Mouse (Mus musculus): Measurements from ENCODE around the gene Rpl9-ps6. TPM values are rescaled to one million over a fixed set of nuclear protein-coding genes. Genes with fewer than 3 reads are reported as not detected.
"Not testable (repeated sequence)": the region's sequence is repeated elsewhere in the genome, so short reads cannot be mapped to it uniquely, and the experiment has no call there.

Gene Rpl9-ps6
- polyA plus RNA-seq, 1 experiment from 2014 or later, result 75.0 TPM

GRCm38 (mm10) chr19:32493471-32493870, 27.1 kb upstream of the Rpl9-ps6 start:
- H3K4me3 ChIP-seq, result no peak overlapping the region
- no peaks in the 10 kb centered on the region for H3K9me3 ChIP-seq (replicated peaks)
- peaks cover 44% of the 10 kb centered on the region for H3K4me1 ChIP-seq
- no peak overlapping the region for H3K27ac ChIP-seq
- no peak for ATAC-seq
- H3K36me3 ChIP-seq, result peaks cover 79% of the 10 kb centered on the region
- 86% methylated on average over 8 of the region's 8 CpGs for WGBS (ENCODE audit: insufficient replicate concordance)
- no peak overlapping the region for H3K4me2 ChIP-seq
- H3K9ac ChIP-seq, result no peak overlapping the region
- H3K27me3 ChIP-seq (replicated peaks), result no peaks in the 10 kb centered on the region

DNA sequence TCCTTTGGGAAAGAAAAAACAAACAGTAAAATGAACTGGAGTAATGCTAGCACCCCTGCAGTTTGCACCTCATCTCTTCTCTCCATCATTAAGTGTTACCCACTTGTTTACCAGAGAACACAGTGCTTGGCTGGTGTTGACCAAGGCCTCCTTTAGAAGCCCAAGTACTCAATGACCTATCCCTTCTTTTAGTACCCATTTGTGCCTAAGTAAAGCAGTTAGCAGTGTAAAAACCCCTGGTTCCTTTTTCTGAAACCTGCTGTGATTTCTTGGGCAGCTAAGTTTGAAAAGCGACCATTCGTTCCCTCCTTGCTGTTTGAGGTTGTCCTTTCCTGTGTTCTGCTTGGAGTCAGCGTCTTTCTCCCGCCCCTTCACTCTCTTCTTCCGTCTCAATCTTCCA, 26.6 kb upstream of the Rpl9-ps6 start:
- peaks cover 44% of the 10 kb centered on the region for H3K4me1 ChIP-seq
- no peak overlapping the region for H3K9ac ChIP-seq
- H3K4me2 ChIP-seq, result no peak overlapping the region
- no peaks in the 10 kb centered on the region for H3K27me3 ChIP-seq (replicated peaks)
- no peak overlapping the region for H3K4me3 ChIP-seq
- 83% methylated on average over 5 of the region's 5 CpGs for WGBS (ENCODE audit: insufficient replicate concordance)
- H3K36me3 ChIP-seq, result peaks cover 76% of the 10 kb centered on the region
- no peak for ATAC-seq
- no peaks in the 10 kb centered on the region for H3K9me3 ChIP-seq (replicated peaks)
- no peak overlapping the region for H3K27ac ChIP-seq

DNA sequence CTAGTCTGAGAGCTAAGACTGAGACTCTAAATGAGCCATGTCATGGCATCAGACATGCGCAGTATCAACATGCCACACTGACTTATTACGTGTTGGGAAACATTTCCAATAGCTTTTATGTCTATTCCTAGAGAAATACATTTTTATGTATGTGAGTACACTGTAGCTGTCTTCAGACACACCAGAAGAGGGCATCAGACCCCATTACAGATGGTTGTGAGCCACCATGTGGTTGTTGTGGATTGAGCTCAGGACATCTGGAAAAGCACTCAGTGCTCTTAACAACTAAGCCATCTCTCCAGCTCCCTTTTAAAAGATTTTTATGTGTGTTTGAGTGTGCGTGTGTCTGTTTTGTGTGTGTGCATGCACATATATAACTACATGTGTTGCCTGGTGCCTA, 26.0 kb upstream of the Rpl9-ps6 start:
- Histone ChIP-seq H3K27me3 (replicated peaks) (no peaks in the 10 kb centered on the region), H3K9me3 (replicated peaks) (no peaks in the 10 kb centered on the region), H3K9ac (no peak overlapping the region), H3K4me3 (no peak overlapping the region), H3K4me1 (peaks cover 46% of the 10 kb centered on the region), H3K27ac (no peak overlapping the region), H3K36me3 (peaks cover 70% of the 10 kb centered on the region), H3K4me2 (no peak overlapping the region)
- ATAC-seq, result no peak
- WGBS (ENCODE audit: insufficient replicate concordance), result 92% methylated on average over 3 of the region's 3 CpGs

DNA sequence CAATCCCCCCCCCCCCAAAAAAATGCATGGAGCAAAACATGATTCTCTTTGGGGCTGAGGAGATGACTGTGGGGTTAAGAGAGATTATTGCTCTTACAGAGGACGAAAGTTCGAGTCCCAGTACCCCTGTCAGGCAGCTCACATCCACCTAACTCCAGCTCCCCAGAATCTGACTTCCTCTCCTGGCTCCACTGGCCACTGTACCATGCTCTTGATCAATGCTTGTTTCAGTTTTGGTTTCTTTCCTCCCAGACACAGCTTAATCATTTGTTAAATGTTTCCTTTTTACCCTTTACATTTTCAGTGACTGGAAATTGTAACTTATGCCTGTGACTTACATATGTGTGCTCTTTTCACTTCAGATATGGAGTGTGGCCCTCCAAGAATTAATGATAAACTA, 24.6 kb upstream of the Rpl9-ps6 start:
- ATAC-seq, result no peak
- H3K4me2 ChIP-seq, result peak overlapping the region; percentile 24
- H3K4me1 ChIP-seq, result peaks cover 46% of the 10 kb centered on the region
- no peaks in the 10 kb centered on the region for H3K27me3 ChIP-seq (replicated peaks)
- H3K36me3 ChIP-seq, result peaks cover 56% of the 10 kb centered on the region
- H3K9ac ChIP-seq, result no peak overlapping the region
- no peak overlapping the region for H3K4me3 ChIP-seq
- H3K9me3 ChIP-seq (replicated peaks), result no peaks in the 10 kb centered on the region
- 85% methylated on average over 2 of the region's 2 CpGs for WGBS (ENCODE audit: insufficient replicate concordance)
- H3K27ac ChIP-seq, result peak overlapping the region; percentile 1; the same call in 1 of the 2 replicates

DNA sequence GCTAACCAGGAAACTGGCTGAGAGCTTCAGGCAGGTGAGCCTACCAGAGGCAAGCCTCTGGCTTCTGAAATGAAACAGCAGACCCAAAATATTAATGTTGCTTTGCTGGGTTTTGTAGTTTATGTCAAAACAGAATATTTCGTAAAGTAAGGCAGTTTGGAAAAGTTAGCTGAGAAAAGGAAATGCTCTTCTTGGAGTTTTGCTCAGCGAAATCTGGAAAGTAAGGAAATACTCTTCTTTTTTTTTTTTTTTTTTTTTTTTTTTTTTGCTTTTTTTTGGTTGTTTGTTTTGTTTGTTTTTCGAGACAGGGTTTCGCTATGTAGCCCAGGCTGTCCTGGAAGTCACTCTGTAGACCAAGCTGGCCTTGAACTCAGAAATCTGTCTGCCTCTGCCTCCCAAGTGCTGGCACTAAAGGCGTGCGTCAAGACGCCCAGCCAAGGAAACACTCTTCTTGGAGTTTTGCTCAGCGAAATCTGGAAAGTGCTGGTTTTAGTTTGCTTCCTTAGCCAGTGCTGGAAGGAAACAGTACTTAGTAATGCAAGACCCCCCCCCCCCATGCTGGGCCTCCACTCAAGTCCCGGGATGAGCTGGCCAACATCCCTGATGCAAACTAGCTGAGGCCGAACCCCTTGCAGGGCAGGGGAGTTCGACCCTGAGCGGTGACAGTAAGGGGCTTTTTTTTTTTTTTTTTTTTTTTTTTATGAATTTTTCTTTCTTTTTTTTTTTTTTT, 23.0 kb upstream of the Rpl9-ps6 start:
- Histone ChIP-seq H3K4me1 (peaks cover 47% of the 10 kb centered on the region), H3K4me3 (peak overlapping the region; percentile 18; the same call in 1 of the 2 replicates), H3K9me3 (replicated peaks) (no peaks in the 10 kb centered on the region), H3K9ac (peak overlapping the region; percentile 44; the same call in 1 of the 2 replicates), H3K27ac (0 out of 2 replicates have a peak overlapping the region, but pooled peaks have one; percentile 51), H3K27me3 (replicated peaks) (no peaks in the 10 kb centered on the region), H3K4me2 (peak overlapping the region; percentile 82), H3K36me3 (peaks cover 40% of the 10 kb centered on the region)
- 85% methylated on average over 12 of the region's 12 CpGs for WGBS (ENCODE audit: insufficient replicate concordance)
- no peak for ATAC-seq

DNA sequence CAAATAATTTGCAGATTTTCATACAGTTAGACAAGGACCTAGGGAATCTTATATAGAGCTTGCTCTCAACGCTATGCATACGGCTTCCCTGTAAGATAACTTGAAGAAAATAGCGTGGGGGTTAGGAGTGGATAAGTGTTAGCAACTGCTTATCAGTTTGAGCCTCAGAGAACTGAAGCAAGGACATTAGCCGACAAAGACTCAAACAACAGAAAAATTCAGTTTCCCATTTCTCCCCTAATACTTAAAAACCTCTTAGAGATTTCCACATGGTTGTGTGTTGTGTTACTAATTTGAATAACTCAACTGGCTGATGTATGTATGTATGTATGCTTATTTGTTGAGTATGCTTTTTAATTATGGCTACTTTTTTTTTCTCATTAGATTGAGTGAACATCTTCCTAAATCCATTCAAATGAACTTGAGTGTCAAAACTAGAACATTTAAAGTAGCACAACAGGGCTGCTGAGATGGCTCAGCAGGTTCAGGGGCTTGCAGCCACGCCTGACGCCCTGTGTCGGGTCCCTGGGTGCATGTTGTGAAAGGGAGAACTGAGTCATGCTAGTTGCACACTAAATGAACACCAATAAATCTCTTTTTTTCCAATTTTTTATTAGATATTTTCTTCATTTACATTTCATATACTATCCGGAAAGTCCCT, 21.3 kb upstream of the Rpl9-ps6 start:
- WGBS (ENCODE audit: insufficient replicate concordance), result 30% methylated on average over 8 of the region's 8 CpGs
- peak overlapping the region; percentile 95 for H3K9ac ChIP-seq
- H3K27me3 ChIP-seq (replicated peaks), result no peaks in the 10 kb centered on the region
- H3K4me1 ChIP-seq, result peaks cover 54% of the 10 kb centered on the region
- peak overlapping the region; percentile 82 for H3K4me2 ChIP-seq
- no peaks in the 10 kb centered on the region for H3K9me3 ChIP-seq (replicated peaks)
- H3K4me3 ChIP-seq, result peak overlapping the region; percentile 87
- peak overlapping the region; percentile 95 for H3K27ac ChIP-seq
- peak; percentile 42; the same call in 1 of the 2 replicates for ATAC-seq
- H3K36me3 ChIP-seq, result peaks cover 24% of the 10 kb centered on the region

DNA sequence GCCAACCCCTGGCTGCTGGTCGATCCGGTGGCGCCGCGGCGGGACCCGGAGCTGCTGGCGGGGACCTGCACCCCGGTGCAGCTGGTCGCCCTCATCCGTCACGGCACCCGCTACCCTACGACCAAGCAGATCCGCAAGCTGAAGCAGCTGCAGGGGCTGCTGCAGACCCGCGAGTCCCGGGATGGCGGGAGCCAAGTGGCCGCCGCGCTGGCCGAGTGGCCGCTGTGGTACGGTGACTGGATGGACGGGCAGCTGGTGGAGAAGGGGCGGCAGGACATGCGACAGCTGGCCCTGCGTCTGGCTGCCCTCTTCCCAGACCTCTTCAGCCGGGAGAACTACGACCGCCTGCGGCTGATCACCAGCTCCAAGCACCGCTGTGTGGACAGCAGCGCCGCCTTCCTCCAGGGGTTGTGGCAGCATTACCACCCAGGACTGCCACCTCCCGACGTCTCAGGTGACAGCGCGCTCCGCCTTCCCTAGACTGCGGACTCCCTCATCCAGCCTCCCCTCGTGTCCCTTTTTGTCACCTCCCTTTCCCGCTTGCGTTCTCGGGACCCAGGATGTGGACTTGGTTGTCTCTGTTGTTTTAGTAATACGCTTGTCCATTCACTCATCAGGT, 19.8 kb upstream of the Rpl9-ps6 start:
- Histone ChIP-seq H3K4me1 (peaks cover 65% of the 10 kb centered on the region), H3K36me3 (peaks cover 11% of the 10 kb centered on the region), H3K27ac (peak overlapping the region; percentile 95), H3K4me2 (peak overlapping the region; percentile 82), H3K4me3 (peak overlapping the region; percentile 87), H3K9ac (peak overlapping the region; percentile 95)
- peak; percentile 89 for ATAC-seq
- not testable (repeated sequence) for H3K9me3 ChIP-seq (replicated peaks); H3K27me3 ChIP-seq (replicated peaks)
- WGBS (ENCODE audit: insufficient replicate concordance), result under 1% methylated on average over 47 of the region's 47 CpGs

DNA sequence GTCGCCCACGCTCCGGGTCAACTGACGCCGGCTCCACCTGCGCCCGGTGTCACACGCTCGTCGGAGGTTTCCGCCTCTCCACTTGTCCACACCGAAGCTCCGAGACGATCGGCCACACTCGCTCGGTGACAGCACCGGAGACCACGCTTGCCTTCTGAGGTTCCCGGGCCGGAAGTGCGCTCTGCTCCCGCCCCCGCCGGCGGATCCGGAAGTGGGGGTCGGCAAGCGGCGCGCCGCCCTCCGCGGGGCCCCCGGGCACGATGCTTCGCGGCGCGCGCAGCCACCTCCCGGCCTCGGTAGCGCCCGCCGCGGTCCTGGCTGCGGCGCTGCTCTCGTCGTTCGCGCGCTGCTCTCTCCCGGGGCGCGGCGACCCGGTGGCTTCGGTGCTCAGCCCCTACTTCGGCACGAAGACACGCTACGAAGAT, 19.3 kb upstream of the Rpl9-ps6 start, which contains the start of gene Minpp1:
Minpp1 (plus strand) TSS at position 89 of the 425 bp plus-strand sequence.
- Histone ChIP-seq H3K27me3 (replicated peaks) (no peaks in the 10 kb centered on the region), H3K9ac (peak within 1 kb of the TSS; percentile 95), H3K4me1 (peaks cover 65% of the 10 kb centered on the region), H3K36me3 (peaks cover 6% of the 10 kb centered on the region), H3K27ac (peak within 1 kb of the TSS; percentile 95), H3K4me2 (peak within 1 kb of the TSS; percentile 82), H3K9me3 (replicated peaks) (no peaks in the 10 kb centered on the region), H3K4me3 (peak within 1 kb of the TSS; percentile 87)
- peak; percentile 78 for ATAC-seq
- WGBS (ENCODE audit: insufficient replicate concordance), result under 1% methylated on average over 64 of the region's 64 CpGs

DNA sequence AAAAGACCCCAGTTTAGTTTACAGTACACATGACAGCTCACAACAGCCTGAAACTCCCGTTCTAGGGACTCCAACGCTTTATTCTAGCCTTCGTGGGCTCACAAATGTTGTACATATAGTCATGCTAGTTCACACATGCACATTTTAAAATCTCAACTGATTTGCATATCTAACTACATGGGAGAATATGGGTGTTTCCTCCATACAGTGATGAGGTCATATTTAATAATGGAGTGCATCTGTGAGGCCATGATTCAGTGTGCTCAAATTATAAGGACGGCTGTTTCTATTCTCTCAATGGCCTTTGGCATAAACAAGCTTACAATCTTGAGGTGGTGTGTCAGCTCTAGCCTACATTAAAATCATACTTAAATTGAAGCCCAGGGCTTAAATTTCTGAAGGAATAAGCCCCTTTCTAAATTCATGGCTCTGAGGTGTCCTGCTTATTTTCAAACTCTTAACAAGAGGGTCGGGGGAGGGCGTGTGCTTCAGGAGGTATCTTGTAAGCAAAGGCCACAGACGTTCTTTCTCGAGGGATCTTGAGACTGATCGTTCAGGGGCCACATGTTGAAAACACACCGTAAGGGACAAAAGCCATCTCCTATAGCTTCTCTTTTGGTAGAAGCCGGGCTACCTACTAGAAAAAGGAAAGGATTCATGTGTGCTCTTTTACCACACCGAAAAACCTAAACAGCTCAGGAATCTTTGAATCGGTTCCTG, 18.7 kb upstream of the Rpl9-ps6 start:
- Histone ChIP-seq H3K4me2 (peak overlapping the region; percentile 82), H3K9ac (peak overlapping the region; percentile 95), H3K27me3 (replicated peaks) (no peaks in the 10 kb centered on the region), H3K36me3 (peaks cover 3% of the 10 kb centered on the region; the same call in 1 of the 2 replicates), H3K9me3 (replicated peaks) (no peaks in the 10 kb centered on the region), H3K4me1 (peaks cover 65% of the 10 kb centered on the region), H3K27ac (peak overlapping the region; percentile 95), H3K4me3 (peak overlapping the region; percentile 87)
- no peak for ATAC-seq
- 16% methylated on average over 13 of the region's 13 CpGs for WGBS (ENCODE audit: insufficient replicate concordance)

GRCm38 (mm10) chr19:32481511-32481910, 15.1 kb upstream of the Rpl9-ps6 start:
- Histone ChIP-seq H3K4me3 (no peak overlapping the region), H3K9ac (peak overlapping the region; percentile 27; the same call in 1 of the 2 replicates), H3K4me2 (peak overlapping the region; percentile 39), H3K27me3 (replicated peaks) (no peaks in the 10 kb centered on the region), H3K9me3 (replicated peaks) (no peaks in the 10 kb centered on the region), H3K36me3 (no peaks in the 10 kb centered on the region), H3K4me1 (peaks cover 74% of the 10 kb centered on the region), H3K27ac (peak overlapping the region; percentile 79)
- ATAC-seq, result 0 out of 2 replicates have a peak, but pooled peaks have one; percentile 3
- 23% methylated on average over 4 of the region's 4 CpGs for WGBS (ENCODE audit: insufficient replicate concordance)

- ATAC-seq, result no peak
- H3K9ac ChIP-seq, result peak overlapping the region; percentile 27; the same call in 1 of the 2 replicates
- H3K27ac ChIP-seq, result peak overlapping the region; percentile 79
- peak overlapping the region; percentile 39 for H3K4me2 ChIP-seq
- no peaks in the 10 kb centered on the region for H3K9me3 ChIP-seq (replicated peaks)
- H3K36me3 ChIP-seq, result no peaks in the 10 kb centered on the region
- 74% methylated on average over 8 of the region's 8 CpGs for WGBS (ENCODE audit: insufficient replicate concordance)
- no peak overlapping the region for H3K4me3 ChIP-seq
- H3K4me1 ChIP-seq, result peaks cover 80% of the 10 kb centered on the region
- no peaks in the 10 kb centered on the region for H3K27me3 ChIP-seq (replicated peaks)
Measured at GRCm38 (mm10) chr19:32480791-32481442, 14.5 kb upstream of the Rpl9-ps6 start.
